In genomic region chr9:29269988-29270387, GRCm38 (mm10) we compare ENCODE assay signal across 27 mouse cellular contexts.
DNase-seq lines count a peak whose midpoint lies in the region; ATAC-seq and TF ChIP-seq lines count a peak whose summit lies in the region.
"Had no signal": no experiment of that assay in that cellular context is flagged by ENCODE, and none has a peak within 500 bp of the region (broad histone marks: within the 10 kb centered on the region; RNA-seq: fewer than 3 reads in every experiment).

No protein-coding gene starts in this region.

- no peaks in the 10 kb centered on the region for H3K9me3 ChIP-seq in liver, postnatal 0 days (ENCODE audit: low read length)
- no peaks in the 10 kb centered on the region for H3K9me3 ChIP-seq in intestine, embryonic 16.5 days (ENCODE audit: control insufficient read depth, low read length)
- H3K9me3 ChIP-seq: embryonic facial prominence, embryonic 13.5 days; embryonic facial prominence, embryonic 15.5 days; forebrain, embryonic 10.5 days; forebrain, embryonic 12.5 days had no signal

- no peak for ATAC-seq in liver, postnatal 0 days
- ATAC-seq in intestine, embryonic 16.5 days: peak; percentile 77; the same call in 1 of the 2 replicates
- ATAC-seq: activated CD4-positive, CD25-positive, alpha-beta regulatory T cell, adult 4 months; CD4-positive, CD25-positive, alpha-beta regulatory T cell, adult 4 months; forebrain, embryonic 14.5 days; forebrain, embryonic 16.5 days; Patski had no signal

- H3K4me2 ChIP-seq in liver, postnatal 0 days (ENCODE audit: low read depth, low read length): no peak overlapping the region
- no peak overlapping the region for H3K4me2 ChIP-seq in intestine, embryonic 16.5 days (ENCODE audit: low read depth, low read length)
- H3K4me2 ChIP-seq: embryonic facial prominence, embryonic 13.5 days; embryonic facial prominence, embryonic 15.5 days; forebrain, embryonic 12.5 days had no signal

- no peak for DNase-seq in liver, adult 2 months (ENCODE audit: extremely low read depth, low read depth, low spot score)
- no peak for DNase-seq in liver, postnatal 0 days
- DNase-seq in kidney, postnatal 10 days: no peak
- no peak for DNase-seq in cerebellum, postnatal 10 days
- DNase-seq: adrenal gland, adult 8-10 months; adrenal gland, postnatal 14 days; adrenal gland, postnatal 36 days; B cell, adult 2 months; cerebellum, adult 11 months; cerebellum, adult 18-20 months; cerebellum, adult 8-10 months; cerebellum, adult 9-11 months; cerebellum, postnatal 25 days had no signal

- H3K4me1 ChIP-seq in liver, adult 2 months (ENCODE audit: control insufficient read depth, insufficient read depth, low read length): no peaks in the 10 kb centered on the region
- no peaks in the 10 kb centered on the region for H3K4me1 ChIP-seq in liver, postnatal 0 days (ENCODE audit: insufficient read depth)
- no peaks in the 10 kb centered on the region for H3K4me1 ChIP-seq in intestine, embryonic 16.5 days (ENCODE audit: control insufficient read depth, insufficient read depth, low read length)
- H3K4me1 ChIP-seq in olfactory bulb, adult 2 months (ENCODE audit: control insufficient read depth, insufficient read depth, low read length): peaks cover 14% of the 10 kb centered on the region
- H3K4me1 ChIP-seq: embryonic facial prominence, embryonic 13.5 days; embryonic facial prominence, embryonic 15.5 days had no signal

- no peaks in the 10 kb centered on the region for H3K36me3 ChIP-seq in liver, adult 2 months (ENCODE audit: control insufficient read depth, insufficient read depth, low read length)
- H3K36me3 ChIP-seq in liver, postnatal 0 days (replicated peaks; ENCODE audit: insufficient read depth, low read length): no peaks in the 10 kb centered on the region
- H3K36me3 ChIP-seq in intestine, embryonic 16.5 days (ENCODE audit: control insufficient read depth, insufficient read depth, low read length): no peaks in the 10 kb centered on the region
- H3K36me3 ChIP-seq: embryonic facial prominence, embryonic 13.5 days; embryonic facial prominence, embryonic 15.5 days; forebrain, embryonic 10.5 days; forebrain, embryonic 12.5 days; G1E had no signal

- no peak for TF ChIP-seq POLR2A in liver, adult 2 months (IDR thresholded peaks at IDR 0.05; ENCODE audit: extremely low read depth, insufficient read depth, low read length)
- no peak for TF ChIP-seq POLR2A in olfactory bulb, adult 2 months (IDR thresholded peaks at IDR 0.05; ENCODE audit: insufficient read depth, low read depth, low read length)

- 0 out of 2 replicates have a peak overlapping the region, but pooled peaks have one; percentile 28 for H3K27ac ChIP-seq in liver, adult 2 months (replicated peaks; ENCODE audit: insufficient read depth, low read depth, low read length)
- no peak overlapping the region for H3K27ac ChIP-seq in liver, postnatal 0 days (ENCODE audit: low read depth)
- H3K27ac ChIP-seq in intestine, embryonic 16.5 days (ENCODE audit: low read length): no peak overlapping the region
- H3K27ac ChIP-seq in olfactory bulb, adult 2 months (ENCODE audit: insufficient read depth, low read depth, low read length): peak overlapping the region; percentile 10
- H3K27ac ChIP-seq: embryonic facial prominence, embryonic 13.5 days; embryonic facial prominence, embryonic 15.5 days; forebrain, embryonic 10.5 days; forebrain, embryonic 12.5 days had no signal

- 65% methylated on average over 6 of the region's 6 CpGs for WGBS in liver, adult 2 months
- 68% methylated on average over 6 of the region's 6 CpGs for WGBS in liver, postnatal 0 days (ENCODE audit: insufficient replicate concordance)
- WGBS in intestine, embryonic 16.5 days: 48% methylated on average over 6 of the region's 6 CpGs
- 55% methylated on average over 6 of the region's 6 CpGs for WGBS in olfactory bulb, adult 2 months

- no peak for TF ChIP-seq CTCF in liver, adult 2 months (IDR thresholded peaks at IDR 0.05; ENCODE audit: low read depth, low read length)
- no peak for TF ChIP-seq CTCF in liver, postnatal 0 days (IDR thresholded peaks at IDR 0.05; ENCODE audit: low read depth)
- no peak for TF ChIP-seq CTCF in olfactory bulb, adult 2 months (IDR thresholded peaks at IDR 0.05; ENCODE audit: insufficient read depth, low read depth, low read length)

- no peak overlapping the region for H3K9ac ChIP-seq in liver, adult 2 months (ENCODE audit: low read depth, low read length)
- no peak overlapping the region for H3K9ac ChIP-seq in liver, postnatal 0 days (replicated peaks)
- H3K9ac ChIP-seq in intestine, embryonic 16.5 days (ENCODE audit: low read depth, low read length): no peak overlapping the region
- H3K9ac ChIP-seq: embryonic facial prominence, embryonic 13.5 days; embryonic facial prominence, embryonic 15.5 days; forebrain, embryonic 12.5 days had no signal

- H3K4me3 ChIP-seq in liver, adult 2 months (ENCODE audit: insufficient read depth, low read depth, low read length): no peak overlapping the region
- no peak overlapping the region for H3K4me3 ChIP-seq in liver, postnatal 0 days (ENCODE audit: low read depth, low read length)
- H3K4me3 ChIP-seq in intestine, embryonic 16.5 days (ENCODE audit: low read length): no peak overlapping the region
- no peak overlapping the region for H3K4me3 ChIP-seq in olfactory bulb, adult 2 months (ENCODE audit: insufficient read depth, low read depth, low read length)
- H3K4me3 ChIP-seq: embryonic facial prominence, embryonic 13.5 days; embryonic facial prominence, embryonic 15.5 days; erythroblast, embryonic 14.5 days; forebrain, embryonic 10.5 days; forebrain, embryonic 12.5 days had no signal

- TF ChIP-seq EP300 in liver, postnatal 0 days (IDR thresholded peaks at IDR 0.05; ENCODE audit: low read depth): no peak

- H3K27me3 ChIP-seq in liver, adult 2 months (ENCODE audit: control insufficient read depth, insufficient read depth, low read length): no peaks in the 10 kb centered on the region
- H3K27me3 ChIP-seq in liver, postnatal 0 days (ENCODE audit: insufficient read depth, low read length): no peaks in the 10 kb centered on the region
- H3K27me3 ChIP-seq in intestine, embryonic 16.5 days (replicated peaks; ENCODE audit: control insufficient read depth, insufficient read depth, low read length): no peaks in the 10 kb centered on the region
- H3K27me3 ChIP-seq: CH12.LX; embryonic facial prominence, embryonic 13.5 days; embryonic facial prominence, embryonic 15.5 days; forebrain, embryonic 12.5 days; Patski had no signal

- H3K79me2 ChIP-seq in liver, adult 2 months (ENCODE audit: control insufficient read depth, insufficient read depth, low read length): no peaks in the 10 kb centered on the region

Comparison
In these comparisons a context has a peak if more than half of its experiments do, and no peak if none do; other contexts are left out.
1. H3K27ac ChIP-seq: peak in liver, adult 2 months (single experiment) and olfactory bulb, adult 2 months (single experiment); none in liver, postnatal 0 days (single experiment) and intestine, embryonic 16.5 days (single experiment).